Mouse (Mus musculus): ENCODE measurements around the gene Trcg1.

- no peak for TF ChIP-seq TBP (IDR thresholded peaks at IDR 0.05; ENCODE audit: low read depth, low read length)
- no peak for TF ChIP-seq CTCF (IDR thresholded peaks at IDR 0.05 in 2 of 3, conservative IDR thresholded peaks at IDR 0.05 in 1 of 3; ENCODE audit: control insufficient read depth in 1 of 3, insufficient read depth in 1 of 3, low read depth in 2 of 3, low read length in 3 of 3, poor library complexity in 1 of 3, severe bottlenecking in 1 of 3)
- no peak for TF ChIP-seq MAX (IDR thresholded peaks at IDR 0.05; ENCODE audit: low read length)
- no peak for TF ChIP-seq SIN3A (IDR thresholded peaks at IDR 0.05; ENCODE audit: low read length)
- TF ChIP-seq POLR2A (IDR thresholded peaks at IDR 0.05; ENCODE audit: control insufficient read depth in 1 of 2, insufficient read depth in 1 of 2, low read depth in 1 of 2, low read length in 2 of 2, poor library complexity in 1 of 2): no peak
- TF ChIP-seq CHD2 (IDR thresholded peaks at IDR 0.05; ENCODE audit: low read length): no peak
These were observed 58.5 kb downstream of the Trcg1 start for GRCm38 (mm10) chr9:57294905-57295304.

Data from MEL (cell line).